Mouse (Mus musculus): ENCODE results near the gene Glg1. TPM values are rescaled to one million over a fixed set of nuclear protein-coding genes. Genes with fewer than 3 reads are reported as not detected.
"Not testable (repeated sequence)": the region's sequence is repeated elsewhere in the genome, so short reads cannot be mapped to it uniquely, and the experiment has no call there.

Glg1 gene
- polyA plus RNA-seq (2014; fragmentation: Nextera tagmentation; extraction: Ambion mirVana) = 61.3 and 74.9 TPM in 2 replicates

DNA sequence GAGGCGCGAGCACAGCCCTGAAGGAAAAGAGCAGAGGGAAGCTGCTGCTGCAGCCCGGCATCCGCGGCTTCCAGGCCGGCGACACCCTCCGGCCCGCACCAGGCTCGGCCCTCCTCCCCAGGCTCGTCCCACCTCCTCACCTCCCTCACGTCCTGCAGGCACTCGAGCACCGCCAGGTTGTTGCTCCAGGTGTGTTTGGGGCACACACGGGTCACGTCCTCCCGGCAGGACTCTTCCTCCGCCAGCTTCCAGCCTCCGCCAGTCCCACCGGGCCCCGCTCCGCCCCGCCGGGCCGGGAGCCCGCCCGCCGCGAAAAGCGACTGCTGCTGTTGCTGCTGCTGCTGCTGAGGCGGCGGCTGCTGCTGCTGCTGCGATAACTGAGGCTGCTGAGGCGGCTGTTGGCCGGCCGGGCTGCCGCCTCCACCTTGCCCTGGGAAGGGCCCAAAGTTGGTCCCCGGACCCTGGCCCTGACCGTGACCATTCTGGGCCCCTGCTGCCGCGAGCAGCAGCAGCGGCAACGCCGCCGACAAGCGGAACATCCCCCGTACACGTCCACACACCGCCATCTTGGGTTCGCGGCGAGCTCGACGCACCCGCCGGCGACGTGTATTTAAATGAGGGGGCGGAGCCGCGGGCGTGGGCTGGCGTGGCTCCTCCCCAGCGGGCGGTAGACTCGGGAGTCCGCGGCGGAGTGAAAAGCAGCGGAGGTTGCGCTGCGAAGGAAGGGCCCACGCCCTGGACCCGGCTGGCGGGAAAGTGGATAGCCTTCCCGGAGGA lies at the start of gene Glg1:
Gene Glg1 (minus strand): TSS at position 586 of the 777 bp plus-strand sequence.
- ATAC-seq (replicated peaks; ENCODE audit: insufficient number of reproducible peaks, low FRiP score, low TSS enrichment) = peak; percentile 93
- H3K36me3 ChIP-seq (ENCODE audit: control insufficient read depth, insufficient read depth, low read length) = no peaks in the 10 kb centered on the region
- no peaks in the 10 kb centered on the region for H3K9me3 ChIP-seq (replicated peaks; ENCODE audit: control insufficient read depth, low read length)
- H3K4me3 ChIP-seq (ENCODE audit: low read depth, low read length) = peak within 1 kb of the TSS; percentile 96
- peaks cover 3% of the 10 kb centered on the region; the same call in 1 of the 2 replicates for H3K4me1 ChIP-seq (ENCODE audit: control insufficient read depth, insufficient read depth, low read length)
- H3K9ac ChIP-seq (ENCODE audit: low read depth, low read length) = peak within 1 kb of the TSS; percentile 96
- no peaks in the 10 kb centered on the region for H3K27me3 ChIP-seq (ENCODE audit: control insufficient read depth, insufficient read depth, low read length)
- peak within 1 kb of the TSS; percentile 98 for H3K27ac ChIP-seq (ENCODE audit: low read depth, low read length)
- under 1% methylated on average over 69 of the region's 76 CpGs for WGBS (ENCODE audit: insufficient replicate concordance)
- peak within 1 kb of the TSS; percentile 71 for H3K4me2 ChIP-seq

DNA sequence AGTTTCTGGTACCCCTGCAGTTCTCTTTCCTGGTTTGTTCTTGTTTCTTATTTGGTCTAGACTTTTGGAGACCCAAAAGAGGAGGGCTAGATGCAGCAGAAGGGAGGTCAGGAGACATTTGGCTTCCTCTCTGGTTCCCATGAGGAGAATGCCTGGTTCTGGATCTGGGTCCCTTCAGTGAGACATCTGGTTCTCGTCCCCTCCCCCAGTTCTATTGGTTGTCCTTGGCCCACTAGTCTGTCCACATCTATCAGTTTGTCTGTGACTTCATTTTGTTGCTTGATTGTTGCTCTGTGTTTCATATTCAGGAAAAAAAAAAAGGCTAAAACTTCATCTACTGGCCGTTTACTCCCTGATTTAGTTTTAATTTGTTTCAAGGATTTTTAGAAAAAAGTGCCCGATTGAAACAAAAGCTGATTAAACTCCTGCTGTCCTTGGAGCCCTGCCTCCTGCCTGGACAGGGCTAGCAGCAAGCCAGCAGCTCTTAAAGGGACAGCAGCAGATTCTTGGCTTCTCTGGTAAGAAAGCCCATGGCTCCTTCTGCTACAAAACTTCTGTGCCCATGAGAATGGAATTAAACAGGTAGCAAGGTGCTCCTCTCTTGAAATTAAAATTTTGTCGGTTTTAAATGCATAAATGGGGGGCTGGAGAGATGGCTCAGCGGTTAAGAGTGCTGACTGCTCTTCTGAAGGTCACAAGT lies 46.2 kb upstream of the Glg1 start:
- Histone ChIP-seq H3K4me1 (ENCODE audit: control insufficient read depth, insufficient read depth, low read length) (0 out of 2 replicates have a peak, but pooled peaks cover 3% of the 10 kb centered on the region), H3K4me2 (no peak overlapping the region), H3K27me3 (ENCODE audit: control insufficient read depth, insufficient read depth, low read length) (no peaks in the 10 kb centered on the region), H3K9ac (ENCODE audit: low read depth, low read length) (no peak overlapping the region), H3K27ac (ENCODE audit: low read depth, low read length) (no peak overlapping the region), H3K4me3 (ENCODE audit: low read depth, low read length) (no peak overlapping the region), H3K9me3 (replicated peaks; ENCODE audit: control insufficient read depth, low read length) (no peaks in the 10 kb centered on the region), H3K36me3 (ENCODE audit: control insufficient read depth, insufficient read depth, low read length) (no peaks in the 10 kb centered on the region)
- 22% methylated on average over 5 of the region's 5 CpGs for WGBS (ENCODE audit: insufficient replicate concordance)
- no peak for ATAC-seq (replicated peaks; ENCODE audit: insufficient number of reproducible peaks, low FRiP score, low TSS enrichment)

DNA sequence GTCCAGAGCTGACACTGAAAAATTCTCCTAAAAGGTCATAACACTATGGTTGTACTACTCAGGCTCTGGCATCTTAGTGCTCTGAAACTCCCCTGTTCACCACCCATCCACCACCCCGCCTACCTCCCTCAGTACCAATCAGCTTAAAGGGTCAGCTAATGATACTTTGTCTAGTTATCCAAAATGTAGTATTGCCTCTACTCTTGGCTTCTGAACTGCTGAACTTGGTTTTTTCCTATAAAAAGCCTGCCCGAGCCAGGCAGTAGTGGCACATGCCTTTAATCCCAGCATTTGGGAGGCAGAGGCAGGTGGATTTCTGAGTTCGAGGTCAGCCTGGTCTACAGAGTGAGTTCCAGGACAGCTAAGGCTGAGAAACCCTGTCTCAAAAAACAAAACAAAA lies 45.3 kb upstream of the Glg1 start:
- no peaks in the 10 kb centered on the region for H3K36me3 ChIP-seq (ENCODE audit: control insufficient read depth, insufficient read depth, low read length)
- H3K9me3 ChIP-seq (replicated peaks; ENCODE audit: control insufficient read depth, low read length) = no peaks in the 10 kb centered on the region
- ATAC-seq (replicated peaks; ENCODE audit: insufficient number of reproducible peaks, low FRiP score, low TSS enrichment) = no peak
- H3K4me3 ChIP-seq (ENCODE audit: low read depth, low read length) = no peak overlapping the region
- no peak overlapping the region for H3K4me2 ChIP-seq
- H3K4me1 ChIP-seq (ENCODE audit: control insufficient read depth, insufficient read depth, low read length) = 0 out of 2 replicates have a peak, but pooled peaks cover 3% of the 10 kb centered on the region
- no peaks in the 10 kb centered on the region for H3K27me3 ChIP-seq (ENCODE audit: control insufficient read depth, insufficient read depth, low read length)
- no peak overlapping the region for H3K9ac ChIP-seq (ENCODE audit: low read depth, low read length)
- H3K27ac ChIP-seq (ENCODE audit: low read depth, low read length) = no peak overlapping the region
- WGBS (ENCODE audit: insufficient replicate concordance) = 88% methylated on average over 3 of the region's 3 CpGs

DNA sequence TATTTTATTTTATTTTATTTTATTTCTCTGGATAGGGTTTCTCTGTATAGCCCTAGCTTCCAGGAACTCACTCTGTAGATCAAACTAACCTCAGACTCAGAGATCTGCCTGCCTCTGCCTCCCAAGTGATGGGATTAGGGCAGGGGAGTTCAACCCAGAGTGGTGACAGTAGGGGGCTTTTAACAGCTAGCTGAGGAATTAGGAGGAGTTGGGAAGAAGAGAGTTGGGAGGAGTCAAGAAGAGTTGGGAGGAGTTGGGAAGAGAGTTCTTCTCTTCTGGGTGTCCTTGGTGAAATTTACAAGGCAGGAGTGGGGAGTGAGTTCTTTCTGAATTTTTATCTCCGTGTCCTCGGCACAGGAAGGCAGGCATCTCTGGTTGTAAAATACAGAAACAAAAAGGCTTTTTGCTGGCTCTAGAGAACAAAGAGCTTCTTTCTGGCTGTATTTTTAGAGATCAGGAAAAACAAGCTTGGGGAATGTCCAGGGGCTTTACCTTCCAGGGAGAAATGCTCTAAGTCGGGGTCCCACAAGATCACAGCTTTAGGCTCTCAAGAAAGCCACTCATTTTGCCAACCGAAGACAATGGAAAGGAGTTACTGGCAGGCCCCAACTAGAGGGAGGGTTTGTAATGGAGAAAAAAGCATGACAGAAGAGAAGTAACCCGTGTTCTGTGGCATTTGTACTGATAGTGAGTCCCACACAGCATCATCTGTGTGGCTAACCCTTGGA lies 44.2 kb upstream of the Glg1 start:
- H3K27ac ChIP-seq (ENCODE audit: low read depth, low read length); H3K36me3 ChIP-seq (ENCODE audit: control insufficient read depth, insufficient read depth, low read length); H3K4me2 ChIP-seq; H3K4me3 ChIP-seq (ENCODE audit: low read depth, low read length); H3K27me3 ChIP-seq (ENCODE audit: control insufficient read depth, insufficient read depth, low read length); H3K9me3 ChIP-seq (replicated peaks; ENCODE audit: control insufficient read depth, low read length); ATAC-seq (replicated peaks; ENCODE audit: insufficient number of reproducible peaks, low FRiP score, low TSS enrichment); H3K4me1 ChIP-seq (ENCODE audit: control insufficient read depth, insufficient read depth, low read length); H3K9ac ChIP-seq (ENCODE audit: low read depth, low read length): not testable (repeated sequence)
- 69% methylated on average over 5 of the region's 5 CpGs for WGBS (ENCODE audit: insufficient replicate concordance)

DNA sequence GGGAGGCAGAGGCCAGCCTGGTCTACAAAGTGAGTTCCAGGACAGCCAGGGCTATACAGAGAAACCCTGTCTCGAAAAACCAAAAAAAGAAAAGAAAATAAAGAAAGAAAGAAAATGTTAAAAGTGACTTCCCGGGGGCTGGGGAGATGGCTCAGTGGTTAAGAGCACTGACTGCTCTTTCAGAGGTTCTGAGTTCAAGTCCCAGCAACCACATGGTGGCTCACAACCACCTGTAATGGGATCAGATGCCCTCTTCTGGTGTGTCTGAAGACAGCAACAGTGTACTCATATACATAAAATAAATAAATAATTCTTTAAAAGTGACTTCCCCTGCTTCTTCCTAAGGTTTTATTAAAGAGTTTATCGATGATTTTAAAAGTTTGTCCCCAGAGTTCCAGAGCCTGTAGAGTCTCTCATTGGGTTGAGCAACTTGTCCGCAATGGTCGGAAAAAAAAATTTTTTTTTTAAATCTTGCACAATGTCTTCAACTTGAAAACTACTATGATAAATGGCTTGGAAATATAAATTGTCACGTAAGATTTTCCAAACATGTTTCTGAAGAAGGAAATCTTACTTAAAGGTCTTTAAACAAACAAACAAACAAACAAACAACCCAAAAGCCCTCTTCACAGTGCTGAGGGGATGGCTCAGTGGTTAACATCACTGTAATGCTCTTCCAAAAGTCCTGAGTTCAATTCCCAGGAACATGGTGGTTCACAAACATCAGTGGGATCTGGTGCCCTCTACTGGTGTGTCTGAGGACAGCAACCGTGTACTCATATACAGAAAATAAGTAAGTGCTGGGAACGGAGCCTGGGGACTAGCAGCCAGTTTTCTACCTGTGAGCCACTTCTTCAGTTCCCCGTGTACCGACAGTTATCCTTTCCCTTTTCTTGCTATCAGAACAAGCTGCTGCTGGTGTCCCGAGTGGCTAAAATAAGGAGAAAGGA lies 41.9 kb upstream of the Glg1 start:
- Histone ChIP-seq H3K9me3 (replicated peaks; ENCODE audit: control insufficient read depth, low read length) (no peaks in the 10 kb centered on the region), H3K4me1 (ENCODE audit: control insufficient read depth, insufficient read depth, low read length) (0 out of 2 replicates have a peak, but pooled peaks cover 3% of the 10 kb centered on the region), H3K27me3 (ENCODE audit: control insufficient read depth, insufficient read depth, low read length) (no peaks in the 10 kb centered on the region), H3K4me3 (ENCODE audit: low read depth, low read length) (peak overlapping the region; percentile 97), H3K36me3 (ENCODE audit: control insufficient read depth, insufficient read depth, low read length) (peaks cover 9% of the 10 kb centered on the region), H3K9ac (ENCODE audit: low read depth, low read length) (0 out of 2 replicates have a peak overlapping the region, but pooled peaks have one; percentile 0), H3K4me2 (peak overlapping the region; percentile 60), H3K27ac (ENCODE audit: low read depth, low read length) (peak overlapping the region; percentile 30)
- no peak for ATAC-seq (replicated peaks; ENCODE audit: insufficient number of reproducible peaks, low FRiP score, low TSS enrichment)
- whole genome bisulfite sequencing (ENCODE audit: insufficient replicate concordance) = 60% methylated on average over 11 of the region's 11 CpGs

DNA sequence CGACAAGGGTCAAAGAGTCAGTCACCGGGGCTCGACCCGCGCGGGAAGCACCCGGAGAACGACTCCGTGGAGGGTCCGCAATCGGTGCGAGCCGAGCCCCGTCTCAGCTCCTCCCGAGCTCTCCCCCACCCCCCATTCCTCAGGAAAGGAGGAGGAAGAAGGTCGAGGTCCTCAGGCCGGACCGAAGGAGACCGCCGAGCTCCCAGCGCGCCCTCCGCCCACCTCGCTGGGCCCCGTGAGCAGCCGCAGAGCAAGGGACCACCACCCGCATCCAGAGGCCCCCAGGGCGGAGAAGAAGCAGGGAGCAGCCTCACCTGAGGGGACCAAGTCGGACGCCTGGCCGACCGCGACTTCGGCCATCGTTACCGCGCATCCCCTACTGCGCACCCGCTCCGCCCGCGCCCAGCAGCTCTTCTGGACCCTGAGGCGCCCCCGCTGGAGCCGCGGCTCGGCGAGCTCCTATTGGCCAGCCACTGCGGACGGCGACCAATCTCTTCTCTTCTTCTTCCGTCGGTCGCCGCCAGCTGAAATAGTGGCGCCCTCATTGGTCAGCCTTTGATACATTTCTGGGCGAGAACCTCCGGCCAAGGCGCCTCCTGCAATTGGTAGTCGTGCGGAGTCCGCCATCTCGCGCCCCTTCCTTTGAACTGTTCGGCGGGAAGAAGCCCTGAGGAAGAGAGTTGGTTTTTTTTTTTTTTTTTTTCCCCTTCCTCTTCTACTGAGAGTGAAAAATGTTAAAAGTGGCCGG lies 41.0 kb upstream of the Glg1 start, which contains the start of gene Rfwd3:
Gene Rfwd3 (minus strand): TSS at position 402 of the 748 bp plus-strand sequence.
- 0 out of 2 replicates have a peak, but pooled peaks cover 2% of the 10 kb centered on the region for H3K4me1 ChIP-seq (ENCODE audit: control insufficient read depth, insufficient read depth, low read length)
- H3K27me3 ChIP-seq (ENCODE audit: control insufficient read depth, insufficient read depth, low read length) = no peaks in the 10 kb centered on the region
- peak within 1 kb of the TSS; percentile 60 for H3K4me2 ChIP-seq
- no peaks in the 10 kb centered on the region for H3K9me3 ChIP-seq (replicated peaks; ENCODE audit: control insufficient read depth, low read length)
- peak within 1 kb of the TSS; percentile 95 for H3K9ac ChIP-seq (ENCODE audit: low read depth, low read length)
- peak; percentile 97 for ATAC-seq (replicated peaks; ENCODE audit: insufficient number of reproducible peaks, low FRiP score, low TSS enrichment)
- peak within 1 kb of the TSS; percentile 94 for H3K27ac ChIP-seq (ENCODE audit: low read depth, low read length)
- 0% methylated on average over 65 of the region's 67 CpGs for WGBS (ENCODE audit: insufficient replicate concordance)
- H3K36me3 ChIP-seq (ENCODE audit: control insufficient read depth, insufficient read depth, low read length) = peaks cover 13% of the 10 kb centered on the region
- peak within 1 kb of the TSS; percentile 97 for H3K4me3 ChIP-seq (ENCODE audit: low read depth, low read length)

DNA sequence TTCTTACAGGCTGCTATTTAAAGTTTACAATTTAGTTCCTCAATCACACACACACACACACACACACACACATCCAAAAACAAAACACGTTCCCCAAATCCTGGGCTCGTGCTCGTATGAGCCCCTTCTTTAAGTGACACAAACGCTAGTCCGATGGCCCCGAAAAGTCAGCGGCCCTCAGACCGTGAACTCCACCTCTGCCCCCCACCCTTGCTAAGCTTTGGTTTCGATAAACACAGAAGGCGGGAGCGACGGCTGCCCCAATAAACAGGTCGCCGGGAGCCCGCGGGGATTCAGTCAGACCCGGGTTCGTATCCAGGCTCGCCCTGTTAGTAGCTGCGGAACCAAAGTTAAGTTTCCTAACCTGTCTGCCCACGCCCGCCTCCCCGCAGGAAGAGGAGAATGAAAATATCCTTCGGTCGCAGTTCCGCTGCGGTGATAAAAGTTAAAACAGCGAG lies 40.4 kb upstream of the Glg1 start:
- no peaks in the 10 kb centered on the region for H3K9me3 ChIP-seq (replicated peaks; ENCODE audit: control insufficient read depth, low read length)
- H3K4me1 ChIP-seq (ENCODE audit: control insufficient read depth, insufficient read depth, low read length) = no peaks in the 10 kb centered on the region
- H3K4me3 ChIP-seq (ENCODE audit: low read depth, low read length) = peak overlapping the region; percentile 97
- peak; percentile 25; the same call in 1 of the 2 replicates for ATAC-seq (replicated peaks; ENCODE audit: insufficient number of reproducible peaks, low FRiP score, low TSS enrichment)
- peak overlapping the region; percentile 94 for H3K27ac ChIP-seq (ENCODE audit: low read depth, low read length)
- H3K36me3 ChIP-seq (ENCODE audit: control insufficient read depth, insufficient read depth, low read length) = peaks cover 13% of the 10 kb centered on the region
- peak overlapping the region; percentile 95 for H3K9ac ChIP-seq (ENCODE audit: low read depth, low read length)
- peak overlapping the region; percentile 60 for H3K4me2 ChIP-seq
- no peaks in the 10 kb centered on the region for H3K27me3 ChIP-seq (ENCODE audit: control insufficient read depth, insufficient read depth, low read length)
- WGBS (ENCODE audit: insufficient replicate concordance) = under 1% methylated on average over 28 of the region's 28 CpGs
